Mouse (Mus musculus): ENCODE results near the gene Mia3. TPM values are rescaled to one million over a fixed set of nuclear protein-coding genes. Genes with fewer than 3 reads are reported as not detected.
"Not testable (repeated sequence)": the region's sequence is repeated elsewhere in the genome, so short reads cannot be mapped to it uniquely, and the experiment has no call there.

Mia3 gene
- total RNA-seq, 4 experiments from 2014 or later = 209 to 231 (median 215) TPM

GRCm38 (mm10) chr1:183344886-183345816 is 24.2 kb downstream of the Mia3 start:
- peak; percentile 68 to 81 for DNase-seq (ENCODE audit: low spot score in 2 of 2)

GRCm38 (mm10) chr1:183342902-183343301 is 26.5 kb downstream of the Mia3 start:
- not testable (repeated sequence) for DNase-seq (ENCODE audit: low spot score in 2 of 2)

GRCm38 (mm10) chr1:183327171-183327570 is 42.2 kb downstream of the Mia3 start:
- DNase-seq (ENCODE audit: low spot score in 2 of 2) = no peak

GRCm38 (mm10) chr1:183324433-183324832 is 44.9 kb downstream of the Mia3 start:
- no peak for DNase-seq (ENCODE audit: low spot score in 2 of 2)

- DNase-seq (ENCODE audit: low spot score in 2 of 2) = no peak
Measured at GRCm38 (mm10) chr1:183323923-183324322, 45.4 kb downstream of the Mia3 start.

- not testable (repeated sequence) for DNase-seq (ENCODE audit: low spot score in 2 of 2)
Measured at GRCm38 (mm10) chr1:183322496-183322895, 46.9 kb downstream of the Mia3 start.

GRCm38 (mm10) chr1:183320708-183321107 is 48.6 kb downstream of the Mia3 start:
- no peak for DNase-seq (ENCODE audit: low spot score in 2 of 2)

- DNase-seq (ENCODE audit: low spot score in 2 of 2) = no peak
Measured at GRCm38 (mm10) chr1:183315783-183316182, 53.6 kb downstream of the Mia3 start.

GRCm38 (mm10) chr1:183312076-183312475 is 57.3 kb downstream of the Mia3 start:
- DNase-seq (ENCODE audit: low spot score in 2 of 2) = no peak

GRCm38 (mm10) chr1:183309601-183310000 is 59.8 kb downstream of the Mia3 start:
- DNase-seq (ENCODE audit: low spot score in 2 of 2) = not testable (repeated sequence)

- no peak for DNase-seq (ENCODE audit: low spot score in 2 of 2)
Measured at GRCm38 (mm10) chr1:183308476-183308875, 60.9 kb downstream of the Mia3 start.

- no peak for DNase-seq (ENCODE audit: low spot score in 2 of 2)
Measured at GRCm38 (mm10) chr1:183307555-183307954, 61.8 kb downstream of the Mia3 start.

GRCm38 (mm10) chr1:183299161-183299560 is 70.2 kb downstream of the Mia3 start:
- DNase-seq (ENCODE audit: low spot score in 2 of 2) = peak; percentile 96 to 97

GRCm38 (mm10) chr1:183297886-183298489 is 71.4 kb downstream of the Mia3 start:
- DNase-seq (ENCODE audit: low spot score in 2 of 2) = peak; percentile 25 to 35

GRCm38 (mm10) chr1:183297473-183297885 is 71.9 kb downstream of the Mia3 start:
- no peak for DNase-seq (ENCODE audit: low spot score in 2 of 2)

GRCm38 (mm10) chr1:183296877-183297383 is 72.4 kb downstream of the Mia3 start, which contains the start of gene Brox:
Gene Brox, minus strand, starts transcription at chr1:183297269.
- DNase-seq (ENCODE audit: low spot score in 2 of 2) = peak; percentile 87 to 91

- peak in 1 of 2 experiments; percentile 18 for DNase-seq (ENCODE audit: low spot score in 2 of 2)
Measured at GRCm38 (mm10) chr1:183296465-183296864, 72.9 kb downstream of the Mia3 start, which contains the start of gene Aida. Gene Aida, plus strand, starts transcription at chr1:183296590.

GRCm38 (mm10) chr1:183289576-183289975 is 79.8 kb downstream of the Mia3 start:
- DNase-seq (ENCODE audit: low spot score in 2 of 2) = no peak

- no peak for DNase-seq (ENCODE audit: low spot score in 2 of 2)
Measured at GRCm38 (mm10) chr1:183288351-183288750, 81.0 kb downstream of the Mia3 start.

Data from layer of hippocampus, adult 8-10 months (tissue).